Mouse (Mus musculus) MEL (cell line): ENCODE data around the gene Syce2. TPM values are rescaled to one million over a fixed set of nuclear protein-coding genes. Genes with fewer than 3 reads are reported as not detected.

Source experiments
- DNase-seq: peaks from one replicate; pipeline ENCODE4 v3.0.0; 2011; ENCODE audit warnings: low read depth, low spot score
- H3K27ac ChIP-seq: 2 replicates; pipeline ENCODE4 v1.5.1; 2012; ENCODE audit warnings: low read depth, mild to moderate bottlenecking, control low read depth, low read length, moderate library complexity; ENCODE audit not compliant: control insufficient read depth
- H3K27me3 ChIP-seq, 2 experiments: fragments of 150-350 bp in 1 of 2; sonication (generic) in 1 of 2; 2 replicates each; pipeline ENCODE4 v1.6.1; 2012; ENCODE audit warnings: low read length in 2 of 2, mild to moderate bottlenecking in 2 of 2, improper control_type of control experiment in 1 of 2, moderate library complexity in 1 of 2; ENCODE audit not compliant: insufficient read depth in 2 of 2, control insufficient read depth in 1 of 2
- H3K36me3 ChIP-seq, 2 experiments: 2 replicates each; pipeline ENCODE4 v1.6.1; 2012 to 2014; ENCODE audit warnings: low read length in 2 of 2, improper control_type of control experiment in 1 of 2, inconsistent platforms in 1 of 2, mild to moderate bottlenecking in 1 of 2; ENCODE audit not compliant: insufficient read depth in 2 of 2, control insufficient read depth in 1 of 2
- H3K4me1 ChIP-seq, 2 experiments: fragments of 150-350 bp in 1 of 2; sonication (generic) in 1 of 2; 2 replicates each; pipeline ENCODE4 v1.6.1; 2012; ENCODE audit warnings: low read length in 2 of 2, improper control_type of control experiment in 1 of 2, mild to moderate bottlenecking in 1 of 2; ENCODE audit not compliant: insufficient read depth in 2 of 2, control insufficient read depth in 1 of 2
- H3K4me3 ChIP-seq, 2 experiments: fragments of 150-350 bp in 1 of 2; sonication (generic) in 1 of 2; 2 replicates each; pipeline ENCODE4 v1.5.1; 2012; ENCODE audit warnings: low read depth in 2 of 2, low read length in 2 of 2, mild to moderate bottlenecking in 2 of 2, moderate library complexity in 2 of 2, control low read depth in 1 of 2, improper control_type of control experiment in 1 of 2; ENCODE audit not compliant: control insufficient read depth in 1 of 2, insufficient read depth in 1 of 2
- H3K79me2 ChIP-seq: 2 replicates; pipeline ENCODE4 v1.6.1; 2012; ENCODE audit warnings: mild to moderate bottlenecking, low read length, moderate library complexity; ENCODE audit not compliant: control insufficient read depth, poor library complexity, insufficient read depth
- H3K9ac ChIP-seq: 2 replicates; pipeline ENCODE4 v1.6.1; 2012; ENCODE audit warnings: low read depth, mild to moderate bottlenecking, control low read depth, low read length, moderate library complexity; ENCODE audit not compliant: control insufficient read depth, poor library complexity, severe bottlenecking
- H3K9me3 ChIP-seq: fragments of 150-350 bp; sonication (generic); replicated peaks from 2 replicates; pipeline ENCODE4 v1.6.1; 2012; ENCODE audit warnings: mild to moderate bottlenecking, low read length, improper control_type of control experiment, moderate library complexity; ENCODE audit not compliant: insufficient read depth
- BHLHE40 ChIP-seq: IDR thresholded peaks from 2 replicates; pipeline ENCODE4 v1.6.1; 2012; ENCODE audit warnings: low read depth, mild to moderate bottlenecking, inconsistent platforms, low read length, improper control_type of control experiment, borderline replicate concordance
- CHD1 ChIP-seq: IDR thresholded peaks from 2 replicates; pipeline ENCODE4 v1.6.1; 2012; ENCODE audit warnings: low read depth, mild to moderate bottlenecking, inconsistent platforms, low read length, improper control_type of control experiment
- CHD2 ChIP-seq: IDR thresholded peaks from 2 replicates; pipeline ENCODE4 v1.6.1; 2011; ENCODE audit warnings: low read length, improper control_type of control experiment
- CTCF ChIP-seq, 3 experiments: IDR thresholded peaks in 2 of 3; conservative IDR thresholded peaks in 1 of 3; 2 replicates each; pipeline ENCODE4 v1.5.1; 2011 to 2012; ENCODE audit warnings: low read length in 3 of 3, low read depth in 2 of 3, mild to moderate bottlenecking in 2 of 3, improper control_type of control experiment in 1 of 3, inconsistent platforms in 1 of 3, mixed read lengths in 1 of 3, moderate library complexity in 1 of 3; ENCODE audit not compliant: control insufficient read depth in 1 of 3, insufficient read depth in 1 of 3, poor library complexity in 1 of 3, severe bottlenecking in 1 of 3
- E2F4 ChIP-seq: IDR thresholded peaks from 2 replicates; pipeline ENCODE4 v1.6.1; 2011; ENCODE audit warnings: low read depth, low read length, improper control_type of control experiment, borderline replicate concordance
- ELF1 ChIP-seq: IDR thresholded peaks from 2 replicates; pipeline ENCODE4 v1.6.1; 2014; ENCODE audit warnings: low read depth, mild to moderate bottlenecking, inconsistent platforms, low read length, improper control_type of control experiment, moderate library complexity
- ETS1 ChIP-seq: IDR thresholded peaks from 2 replicates; pipeline ENCODE4 v1.6.1; 2012; ENCODE audit warnings: low read depth, mild to moderate bottlenecking, inconsistent platforms, low read length, improper control_type of control experiment, moderate library complexity
- GABPA ChIP-seq: IDR thresholded peaks from 2 replicates; pipeline ENCODE4 v1.6.1; 2012; ENCODE audit warnings: low read depth, mild to moderate bottlenecking, inconsistent platforms, low read length, improper control_type of control experiment, moderate library complexity
- GATA1 ChIP-seq: IDR thresholded peaks from 2 replicates; pipeline ENCODE4 v1.6.1; 2011; ENCODE audit warnings: low read depth, low read length, improper control_type of control experiment
- HCFC1 ChIP-seq: IDR thresholded peaks from 2 replicates; pipeline ENCODE4 v1.6.1; 2012; ENCODE audit warnings: low read depth, mild to moderate bottlenecking, inconsistent platforms, low read length, improper control_type of control experiment, moderate library complexity
- JUND ChIP-seq: IDR thresholded peaks from 2 replicates; pipeline ENCODE4 v1.6.1; 2011; ENCODE audit warnings: low read depth, mild to moderate bottlenecking, improper control_type of control experiment, low read length
- MAX ChIP-seq: IDR thresholded peaks from 2 replicates; pipeline ENCODE4 v1.6.1; 2011; ENCODE audit warnings: low read length, improper control_type of control experiment
- MAZ ChIP-seq: IDR thresholded peaks from 2 replicates; pipeline ENCODE4 v1.6.1; 2012; ENCODE audit warnings: low read depth, mild to moderate bottlenecking, inconsistent platforms, low read length, improper control_type of control experiment
- MEF2A ChIP-seq: IDR thresholded peaks from 2 replicates; pipeline ENCODE4 v1.6.1; 2014; ENCODE audit warnings: low read depth, mild to moderate bottlenecking, inconsistent platforms, low read length, improper control_type of control experiment; ENCODE audit not compliant: poor library complexity, insufficient replicate concordance, severe bottlenecking; ENCODE audit errors: extremely low read depth
- MXI1 ChIP-seq: IDR thresholded peaks from 2 replicates; pipeline ENCODE4 v1.6.1; 2011; ENCODE audit warnings: mild to moderate bottlenecking, low read depth, low read length, improper control_type of control experiment
- MYB ChIP-seq: IDR thresholded peaks from 2 replicates; pipeline ENCODE4 v1.6.1; 2011; ENCODE audit warnings: mild to moderate bottlenecking, low read depth, low read length, improper control_type of control experiment
- MYC ChIP-seq: IDR thresholded peaks from 2 replicates; pipeline ENCODE4 v1.6.1; 2011; ENCODE audit warnings: low read depth, mild to moderate bottlenecking, low read length, improper control_type of control experiment, moderate library complexity
- NELFE ChIP-seq: IDR thresholded peaks from 2 replicates; pipeline ENCODE4 v1.6.1; 2011; ENCODE audit warnings: low read depth, low read length, improper control_type of control experiment
- NRF1 ChIP-seq: IDR thresholded peaks from 2 replicates; pipeline ENCODE4 v1.6.1; 2014; ENCODE audit warnings: low read depth, mild to moderate bottlenecking, inconsistent platforms, low read length, improper control_type of control experiment, moderate library complexity; ENCODE audit not compliant: poor library complexity, insufficient read depth, severe bottlenecking
- POLR2A ChIP-seq, 2 experiments: IDR thresholded peaks; 2 replicates each; pipeline ENCODE4 v1.6.1; 2011 to 2012; ENCODE audit warnings: low read length in 2 of 2, mild to moderate bottlenecking in 2 of 2, control low read depth in 1 of 2, improper control_type of control experiment in 1 of 2, low read depth in 1 of 2, moderate library complexity in 1 of 2; ENCODE audit not compliant: control insufficient read depth in 1 of 2, insufficient read depth in 1 of 2, poor library complexity in 1 of 2
- POLR2AphosphoS2 ChIP-seq: IDR thresholded peaks from 2 replicates; pipeline ENCODE4 v1.6.1; 2011; ENCODE audit warnings: low read length, improper control_type of control experiment
- POLR2AphosphoS5 ChIP-seq: IDR thresholded peaks from 2 replicates; pipeline ENCODE4 v1.6.1; 2012; ENCODE audit warnings: low read depth, borderline replicate concordance, mild to moderate bottlenecking, inconsistent platforms, low read length, moderate library complexity, mixed read lengths
- RAD21 ChIP-seq: IDR thresholded peaks from 2 replicates; pipeline ENCODE4 v1.6.1; 2011; ENCODE audit warnings: mild to moderate bottlenecking, low read depth, low read length, improper control_type of control experiment
- RCOR1 ChIP-seq: IDR thresholded peaks from 2 replicates; pipeline ENCODE4 v1.6.1; 2012; ENCODE audit warnings: low read depth, mild to moderate bottlenecking, inconsistent platforms, low read length, improper control_type of control experiment
- SIN3A ChIP-seq: IDR thresholded peaks from 2 replicates; pipeline ENCODE4 v1.6.1; 2012; ENCODE audit warnings: low read length, improper control_type of control experiment, inconsistent platforms
- TAL1 ChIP-seq: IDR thresholded peaks from 2 replicates; pipeline ENCODE4 v1.6.1; 2012; ENCODE audit warnings: mild to moderate bottlenecking, inconsistent platforms, low read length, moderate library complexity, mixed read lengths
- TBP ChIP-seq: IDR thresholded peaks from 2 replicates; pipeline ENCODE4 v1.8.0; 2011; ENCODE audit warnings: low read depth, low read length, improper control_type of control experiment
- TCF12 ChIP-seq: IDR thresholded peaks from 2 replicates; pipeline ENCODE4 v1.6.1; 2014; ENCODE audit warnings: low read depth, mild to moderate bottlenecking, inconsistent platforms, low read length, improper control_type of control experiment, moderate library complexity
- USF1 ChIP-seq: IDR thresholded peaks from 2 replicates; pipeline ENCODE4 v1.6.1; 2014; ENCODE audit warnings: low read depth, mild to moderate bottlenecking, inconsistent platforms, low read length, improper control_type of control experiment, moderate library complexity
- USF2 ChIP-seq, 2 experiments: IDR thresholded peaks; 2 replicates each; pipeline ENCODE4 v1.6.1; 2011 to 2012; ENCODE audit warnings: improper control_type of control experiment in 2 of 2, low read length in 2 of 2, borderline replicate concordance in 1 of 2, inconsistent platforms in 1 of 2, low read depth in 1 of 2, mild to moderate bottlenecking in 1 of 2; ENCODE audit not compliant: insufficient read depth in 1 of 2
- ZC3H11A ChIP-seq: IDR thresholded peaks from 2 replicates; pipeline ENCODE4 v1.6.1; 2012; ENCODE audit warnings: low read depth, mild to moderate bottlenecking, inconsistent platforms, low read length, improper control_type of control experiment
- ZKSCAN1 ChIP-seq: IDR thresholded peaks from 2 replicates; pipeline ENCODE4 v1.6.1; 2012; ENCODE audit warnings: low read depth, mild to moderate bottlenecking, inconsistent platforms, low read length, improper control_type of control experiment, moderate library complexity
- ZMIZ1 ChIP-seq: IDR thresholded peaks from 2 replicates; pipeline ENCODE4 v1.6.1; 2012; ENCODE audit warnings: low read depth, mild to moderate bottlenecking, inconsistent platforms, low read length, improper control_type of control experiment, moderate library complexity
- ZNF384 ChIP-seq: IDR thresholded peaks from 2 replicates; pipeline ENCODE4 v1.6.1; 2012; ENCODE audit warnings: low read depth, mild to moderate bottlenecking, inconsistent platforms, low read length, improper control_type of control experiment
- polyA plus RNA-seq, 2 experiments: library from polyadenylated mRNA; stranded (reverse) in 1 of 2; unstranded in 1 of 2; fragments of >175 nt in 1 of 2; fragments of >200 nt in 1 of 2; gene quantifications; 2 replicates each; pipeline versions ENCODE4 v1.2.1 to v1.2.4; 2012; ENCODE audit warnings: low replicate concordance in 2 of 2, low read depth in 1 of 2; ENCODE audit not compliant: insufficient read length in 2 of 2, insufficient read depth in 1 of 2, missing spikeins in 1 of 2
- total RNA-seq: library from RNA; depleted of rRNA; stranded (reverse); fragments of 300-350 nt; gene quantifications from 2 replicates; pipeline ENCODE4 v1.2.3, GENCODE M21; 2012

Gene Syce2
- total and polyA plus RNA-seq, 3 experiments: 75.5 to 115 TPM; not detected in 1

DNA sequence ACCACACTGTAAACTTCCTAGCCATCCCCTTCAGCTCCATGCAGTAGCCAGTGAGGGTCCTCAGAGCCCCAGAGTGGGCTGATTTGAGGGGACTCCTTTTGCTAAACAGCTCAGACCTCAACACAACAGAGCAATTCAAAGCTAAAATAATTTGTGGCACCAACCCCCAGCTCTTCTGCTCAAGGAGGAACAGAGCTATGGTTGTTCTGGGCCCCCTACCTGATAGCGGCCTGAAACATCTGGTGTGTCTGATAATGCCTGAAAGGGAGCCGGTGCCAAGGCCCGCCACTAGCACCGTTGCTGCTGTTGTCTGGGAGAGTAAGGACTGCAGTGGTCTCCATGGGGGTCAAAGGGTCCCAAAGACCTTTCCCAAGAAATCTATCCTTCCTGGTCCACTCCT is 29.2 kb downstream of the Syce2 start (continued):
- peak; percentile 78 for TF ChIP-seq RCOR1
- TF ChIP-seq E2F4: peak; percentile 61; the same call in 1 of the 2 replicates
- TF ChIP-seq POLR2AphosphoS2: peak; percentile 2
- 0 out of 2 replicates have a peak, but pooled peaks have one; percentile 43 for TF ChIP-seq HCFC1
- TF ChIP-seq BHLHE40: peak; percentile 71; the same call in 1 of the 2 replicates
- peak; percentile 35; the same call in 1 of the 2 replicates for TF ChIP-seq MAX

DNA sequence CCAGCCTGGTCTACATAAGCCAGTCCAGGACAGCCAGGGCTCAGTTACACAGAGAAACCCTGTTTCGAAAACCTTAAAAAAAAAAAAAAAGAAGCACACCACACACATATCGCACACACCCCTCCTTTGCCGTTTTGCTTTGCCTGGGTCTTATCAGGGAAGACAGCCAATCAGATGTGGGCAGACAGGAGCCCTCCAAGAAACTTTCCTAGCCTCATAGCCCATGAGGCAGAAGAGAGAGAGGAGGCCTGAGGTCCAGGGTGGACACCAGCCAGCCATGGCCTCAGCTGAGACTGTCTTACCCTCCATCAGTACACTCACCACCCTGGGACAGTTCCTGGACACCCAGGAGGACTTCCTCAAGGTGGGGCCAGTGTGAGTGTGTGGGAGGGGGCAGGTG is 29.8 kb downstream of the Syce2 start, which contains the start of gene Klf1:
Klf1 (plus strand) TSS at position 177 of the 400 bp plus-strand sequence.
- Histone ChIP-seq H3K9me3 (no peaks in the 10 kb centered on the region), H3K79me2 (peaks cover 27% of the 10 kb centered on the region), H3K27me3 (no peaks in the 10 kb centered on the region), H3K27ac (peak within 1 kb of the TSS; percentile 97), H3K4me1 (peaks cover 11 to 30% of the 10 kb centered on the region in 2 experiments), H3K9ac (peak within 1 kb of the TSS; percentile 97), H3K36me3 (peaks cover 9 to 23% of the 10 kb centered on the region in 2 experiments; a peak in 3 of 4 replicates), H3K4me3 (peak within 1 kb of the TSS; percentile 86 to 91)
- peak; percentile 96 for DNase-seq
- TF ChIP-seq MEF2A: no peak
- TF ChIP-seq RCOR1: peak; percentile 82
- TF ChIP-seq ZC3H11A: no peak
- TF ChIP-seq MYB: peak; percentile 73
- TF ChIP-seq ETS1: peak; percentile 89
- TF ChIP-seq CTCF (IDR thresholded peaks at IDR 0.05 in 2 of 3, conservative IDR thresholded peaks at IDR 0.05 in 1 of 3; ENCODE audit: control insufficient read depth in 1 of 3, insufficient read depth in 1 of 3, low read depth in 2 of 3, low read length in 3 of 3, poor library complexity in 1 of 3, severe bottlenecking in 1 of 3): no peak
- TF ChIP-seq GATA1: peak; percentile 93
- peak; percentile 84 for TF ChIP-seq MAX
- peak; percentile 99 for TF ChIP-seq NELFE
- TF ChIP-seq RAD21: no peak
- TF ChIP-seq JUND: 0 out of 2 replicates have a peak, but pooled peaks have one; percentile 36
- TF ChIP-seq MXI1: peak; percentile 93
- peak; percentile 67 for TF ChIP-seq TAL1
- TF ChIP-seq POLR2AphosphoS5: 0 out of 2 replicates have a peak, but pooled peaks have one; percentile 86
- TF ChIP-seq HCFC1: peak; percentile 68
- no peak for TF ChIP-seq CHD2
- peak; percentile 90; the same call in 1 of the 2 replicates for TF ChIP-seq ZKSCAN1
- peak; percentile 99 for TF ChIP-seq ZNF384
- peak; percentile 60 for TF ChIP-seq BHLHE40
- peak; percentile 93 for TF ChIP-seq TCF12
- TF ChIP-seq CHD1: peak; percentile 94; the same call in 1 of the 2 replicates
- peak; percentile 95 for TF ChIP-seq SIN3A
- no peak for TF ChIP-seq USF2 (IDR thresholded peaks at IDR 0.05; ENCODE audit: borderline replicate concordance in 1 of 2, insufficient read depth in 1 of 2, low read depth in 1 of 2, low read length in 2 of 2)
- TF ChIP-seq NRF1: no peak; the same call in 1 of the 2 replicates
- TF ChIP-seq MYC: peak; percentile 86; the same call in 1 of the 2 replicates
- TF ChIP-seq POLR2AphosphoS2: peak; percentile 99
- peak; percentile 54; the same call in 1 of the 2 replicates for TF ChIP-seq USF1
- peak; percentile 53 for TF ChIP-seq ELF1
- TF ChIP-seq TBP: peak; percentile 95
- TF ChIP-seq ZMIZ1: peak; percentile 99
- TF ChIP-seq MAZ: peak; percentile 97
- no peak for TF ChIP-seq GABPA
- peak; percentile 99 for TF ChIP-seq POLR2A (IDR thresholded peaks at IDR 0.05; ENCODE audit: control insufficient read depth in 1 of 2, insufficient read depth in 1 of 2, low read depth in 1 of 2, low read length in 2 of 2, poor library complexity in 1 of 2)
